Mouse (Mus musculus): Measurements from ENCODE around the gene A030003K21Rik.
"Not testable (repeated sequence)": the region's sequence is repeated elsewhere in the genome, so short reads cannot be mapped to it uniquely, and the experiment has no call there.

DNA sequence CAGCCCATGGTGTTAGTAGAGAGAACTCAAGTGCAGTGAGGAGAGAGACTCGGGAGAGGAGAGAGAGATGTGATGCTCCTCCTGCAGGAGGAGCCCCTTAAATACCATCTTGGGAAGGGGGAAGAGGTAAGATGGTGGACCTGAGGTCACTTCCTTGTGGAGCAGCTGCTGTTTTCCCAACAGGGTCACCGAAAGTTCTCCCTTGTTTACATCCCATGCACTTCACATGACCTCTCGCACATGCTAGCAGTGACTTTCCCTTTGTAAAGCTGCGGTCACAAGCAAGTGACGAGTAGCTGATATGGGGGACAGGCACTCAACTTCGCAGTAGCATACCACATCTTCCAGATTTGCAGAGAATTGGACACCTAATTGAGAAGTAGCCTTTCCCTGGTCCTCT lies 11.9 kb downstream of the A030003K21Rik start, which contains the start of gene Gm6217:
- TF ChIP-seq CTCF (IDR thresholded peaks at IDR 0.05; ENCODE audit: borderline replicate concordance, extremely low read depth, insufficient read depth, insufficient read length); POLR2A (IDR thresholded peaks at IDR 0.05; ENCODE audit: borderline replicate concordance, extremely low read depth, insufficient read depth, insufficient read length, poor library complexity, severe bottlenecking): not testable (repeated sequence)

Measured in brain, embryonic 14.5 days (tissue).